Mouse (Mus musculus) lung, postnatal 10 days (tissue): ENCODE data around the gene Pigyl.
A peak's percentile ranks its signal among the peaks of the same experiment; 100 is the strongest.

Experiments
- DNase-seq: peaks from one replicate; pipeline ENCODE4 v3.0.0; 2021

Pigyl gene

GRCm38 (mm10) chr9:22156497-22157245 is at the start of gene Pigyl:
TSS of gene Pigyl (plus strand) at chr9:22156846.
- DNase-seq, result peak; percentile 100

DNA sequence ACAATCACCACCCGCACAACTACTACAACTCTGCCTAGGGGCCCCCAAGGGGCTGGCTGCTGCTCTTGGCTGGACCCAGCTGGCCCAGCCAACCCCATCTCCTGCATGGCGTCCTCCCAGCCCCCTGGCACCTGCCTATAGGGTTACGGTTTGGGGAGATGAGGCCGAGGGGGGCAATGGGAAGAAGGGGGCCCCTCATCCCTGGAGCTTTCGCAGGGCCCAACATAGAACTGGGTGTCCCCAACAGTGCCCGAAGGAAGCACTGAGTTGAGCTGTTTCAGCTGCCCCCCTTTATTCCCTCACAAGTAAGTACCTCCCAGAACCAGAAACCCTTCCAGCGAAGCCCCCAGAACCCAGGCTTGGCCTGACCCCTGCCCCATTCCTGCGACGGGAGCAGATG is 48.5 kb upstream of the Pigyl start:
- no peak for DNase-seq

DNA sequence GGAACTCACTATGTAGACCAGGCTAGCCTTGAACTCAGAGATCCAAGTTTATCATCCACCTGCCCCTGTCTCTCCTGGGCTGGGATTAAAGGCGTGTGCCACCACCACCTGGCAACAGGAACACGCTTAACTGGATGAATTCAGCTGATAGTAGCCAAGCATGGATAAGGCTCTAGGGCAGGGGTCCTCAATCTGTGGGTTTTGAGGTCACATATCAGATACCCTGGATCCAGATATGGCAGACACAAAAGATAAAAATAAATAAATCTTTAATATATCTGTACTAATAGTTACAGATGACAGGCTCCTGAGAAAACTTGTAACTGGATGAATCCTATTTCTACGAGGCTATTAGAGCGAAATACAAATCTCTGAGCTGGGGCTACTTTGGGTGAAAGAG is 41.0 kb upstream of the Pigyl start:
- DNase-seq, result no peak

GRCm38 (mm10) chr9:22116086-22116485 is 40.6 kb upstream of the Pigyl start:
- no peak for DNase-seq

- DNase-seq, result peak; percentile 96
Measured at GRCm38 (mm10) chr9:22116740-22117426, 39.8 kb upstream of the Pigyl start, which contains the start of gene Elof1. TSS of gene Elof1 (minus strand) at chr9:22117172.

DNA sequence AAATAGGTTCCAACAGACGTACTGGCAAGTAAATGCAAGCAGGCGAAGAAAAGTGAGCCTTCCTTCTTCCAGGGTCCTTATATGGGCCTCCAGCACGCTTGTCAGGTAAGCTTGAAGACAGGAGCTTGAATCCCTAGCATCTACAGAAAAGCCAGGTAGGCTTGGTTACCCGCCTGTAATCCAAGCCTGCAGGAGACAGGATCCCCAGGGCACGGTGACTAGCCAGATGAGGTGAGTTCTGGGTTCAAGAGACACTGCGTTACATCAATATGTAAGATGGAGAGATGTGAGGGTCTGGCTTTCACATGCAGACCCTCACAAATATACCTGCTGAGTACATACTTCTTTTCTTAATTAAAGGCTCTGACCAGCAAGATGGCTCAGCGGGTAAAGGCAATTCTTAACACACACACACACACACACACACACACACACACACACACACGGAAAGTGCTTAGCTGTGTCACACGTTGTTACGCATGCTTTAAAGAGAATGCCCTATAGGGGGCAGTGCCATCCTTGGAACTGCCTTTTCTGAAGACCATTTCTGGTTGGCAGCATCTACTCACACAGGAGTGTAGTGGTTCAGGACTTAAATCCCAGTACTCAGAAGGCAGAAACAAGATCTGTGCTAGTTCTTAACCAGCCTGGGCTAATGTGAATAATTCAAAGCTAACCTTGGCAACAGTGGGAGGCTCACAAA is 38.7 kb upstream of the Pigyl start:
- peak; percentile 78 for DNase-seq

GRCm38 (mm10) chr9:22119543-22119942 is 37.1 kb upstream of the Pigyl start:
- DNase-seq, result no peak

- DNase-seq, result no peak
Measured at GRCm38 (mm10) chr9:22121545-22121944, 35.1 kb upstream of the Pigyl start.

GRCm38 (mm10) chr9:22122005-22122404 is 34.6 kb upstream of the Pigyl start:
- DNase-seq, result no peak

DNA sequence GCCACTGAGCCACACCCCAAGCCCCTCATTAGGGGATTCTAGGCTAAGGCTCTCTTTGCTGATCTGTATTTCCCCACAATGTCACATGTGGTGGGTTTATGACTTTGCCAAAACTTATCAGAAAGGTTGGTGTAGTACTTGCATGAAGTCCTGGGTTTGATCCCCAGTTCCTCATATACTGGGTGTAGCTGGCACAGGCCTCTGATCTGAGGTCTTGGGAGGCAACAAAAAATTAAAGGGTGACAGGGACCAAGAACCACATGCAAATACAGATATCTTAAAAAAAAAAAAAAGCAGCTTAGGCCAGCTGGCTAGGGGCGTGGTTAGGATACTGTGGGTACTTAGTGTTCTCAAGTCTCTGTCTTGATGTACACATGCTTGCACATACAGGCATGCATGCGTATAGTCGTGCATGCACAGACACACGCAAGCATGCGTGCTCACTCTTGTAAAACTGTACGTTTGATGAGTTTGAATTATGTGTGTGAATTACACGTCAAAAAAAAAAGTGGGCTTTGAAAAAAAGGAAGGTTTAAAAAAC is 33.5 kb upstream of the Pigyl start:
- DNase-seq, result no peak

GRCm38 (mm10) chr9:22124169-22124568 is 32.5 kb upstream of the Pigyl start:
- DNase-seq, result no peak

GRCm38 (mm10) chr9:22125246-22126027 is 31.2 kb upstream of the Pigyl start:
- DNase-seq, result no peak

- peak; percentile 64 for DNase-seq
Measured at GRCm38 (mm10) chr9:22131226-22131981, 25.2 kb upstream of the Pigyl start.

DNA sequence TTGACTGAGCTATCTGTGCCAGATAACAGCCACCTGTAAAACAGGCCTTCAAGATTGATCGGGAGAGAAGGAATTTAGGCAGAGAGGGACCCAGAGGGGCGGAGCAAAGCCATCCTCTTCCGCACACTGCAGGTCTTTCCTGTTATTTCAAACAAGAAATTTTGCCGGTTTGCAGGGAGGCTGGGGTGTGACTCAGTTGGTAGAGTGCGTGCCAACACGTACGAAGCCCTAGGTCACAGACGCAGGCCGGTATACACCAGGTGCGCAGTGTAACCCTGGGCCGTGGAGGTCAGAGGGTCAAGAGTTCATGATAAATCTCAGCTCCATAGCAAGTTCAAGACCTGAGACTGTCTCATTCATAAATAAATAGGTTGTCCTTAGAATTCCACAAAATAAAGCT is 24.4 kb upstream of the Pigyl start:
- no peak for DNase-seq

DNA sequence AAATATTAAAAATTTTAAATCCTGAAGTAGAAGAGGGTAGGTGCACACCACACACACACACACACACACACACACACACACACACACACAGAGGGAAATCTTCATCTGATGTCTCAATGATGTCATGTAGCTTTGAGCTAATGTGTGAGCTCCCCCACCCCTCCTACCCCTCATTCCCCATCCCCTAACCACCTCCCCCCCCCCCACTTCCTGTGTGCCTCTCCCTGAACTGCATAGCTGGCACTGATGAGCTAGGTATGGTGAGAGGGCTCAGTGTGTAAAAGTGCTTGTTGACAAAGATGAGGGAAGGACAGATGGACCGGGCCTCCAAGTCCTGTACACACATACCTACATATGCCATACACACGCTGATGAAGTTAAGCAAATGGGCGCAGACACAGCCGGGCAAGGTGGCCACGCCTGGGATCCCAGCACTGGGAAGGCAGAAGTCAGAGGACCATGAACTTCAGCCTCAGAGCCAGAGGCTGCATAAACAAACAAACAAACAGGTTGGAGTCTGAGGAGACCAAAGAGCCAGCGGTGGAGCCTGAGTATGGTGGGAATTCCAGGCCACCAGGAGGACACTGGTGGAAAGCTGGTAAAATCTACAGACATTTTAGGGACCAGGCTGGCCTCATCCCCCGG is 22.3 kb upstream of the Pigyl start:
- DNase-seq, result no peak

DNA sequence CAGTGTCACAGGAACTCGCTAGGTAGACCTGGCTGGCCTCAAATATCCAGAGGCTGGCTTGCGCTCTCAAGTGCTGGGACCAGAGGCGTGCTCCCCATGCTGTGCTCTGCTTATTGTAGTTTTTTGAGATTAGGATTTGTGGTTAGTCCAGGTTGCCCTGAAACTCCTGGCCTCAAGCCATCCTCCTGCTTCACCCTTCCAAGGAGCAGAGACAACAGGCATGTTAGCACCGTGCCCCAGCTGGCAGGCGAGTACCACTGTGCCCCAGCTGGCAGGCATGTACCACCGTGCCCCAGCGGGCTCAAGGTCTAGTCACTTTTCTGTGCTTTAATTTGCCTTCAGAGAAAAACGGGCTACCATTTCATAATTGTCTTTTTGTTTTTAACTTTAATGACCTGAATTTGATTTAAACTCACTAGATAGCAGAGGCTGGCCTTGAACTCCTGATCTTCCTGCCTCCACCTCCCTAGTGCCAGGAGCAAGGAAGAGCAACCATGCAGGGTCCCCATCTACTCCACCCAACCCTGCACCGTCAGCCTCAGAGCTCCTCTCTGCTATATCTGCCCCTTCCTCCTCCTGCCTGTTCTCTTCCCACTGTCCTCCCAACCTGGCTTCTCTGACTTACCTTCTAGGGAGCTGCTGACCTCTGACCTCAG is 21.5 kb upstream of the Pigyl start:
- no peak for DNase-seq

- DNase-seq, result no peak
Measured at GRCm38 (mm10) chr9:22135644-22136390, 20.8 kb upstream of the Pigyl start, which contains the start of gene Acp5. TSS of gene Acp5 (minus strand) at chr9:22135711.

DNA sequence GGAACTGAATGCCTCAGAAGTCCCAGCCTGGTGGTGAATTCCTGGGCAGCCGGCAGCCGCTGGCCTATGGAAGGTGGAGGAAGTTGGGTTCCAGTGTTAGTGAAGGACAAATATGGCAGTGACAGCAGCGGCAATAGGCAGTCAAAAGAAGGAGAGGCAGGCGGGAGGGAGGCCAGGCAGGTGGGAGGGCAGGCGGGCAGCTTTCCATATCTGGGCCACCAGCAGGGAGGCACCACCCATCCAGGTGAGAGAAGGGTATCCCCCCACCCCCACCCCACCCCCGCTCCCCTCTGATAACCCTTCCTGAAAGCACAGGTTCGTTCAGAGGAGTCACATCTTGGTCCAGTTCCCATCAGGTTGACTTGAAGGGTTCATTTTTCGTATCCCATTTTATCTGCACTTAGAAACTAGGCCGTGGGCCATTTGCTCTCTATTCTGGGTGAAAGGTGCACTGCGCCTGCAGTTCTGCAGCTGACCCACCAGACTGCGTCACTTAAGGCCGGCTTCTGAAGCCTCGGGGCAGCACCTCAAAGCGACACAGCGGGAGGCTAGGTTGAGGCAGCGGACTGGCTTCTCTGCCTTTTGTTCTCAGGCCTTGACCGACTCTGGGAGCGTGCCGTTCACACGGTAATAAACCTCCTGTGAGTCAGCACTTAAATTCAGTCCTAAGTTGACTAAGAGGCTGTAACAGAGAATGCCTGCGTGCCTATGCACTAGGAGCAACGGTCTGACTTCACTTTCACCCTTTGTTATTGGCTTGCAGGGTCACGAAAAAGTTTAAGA is 19.7 kb upstream of the Pigyl start:
- DNase-seq, result no peak

DNA sequence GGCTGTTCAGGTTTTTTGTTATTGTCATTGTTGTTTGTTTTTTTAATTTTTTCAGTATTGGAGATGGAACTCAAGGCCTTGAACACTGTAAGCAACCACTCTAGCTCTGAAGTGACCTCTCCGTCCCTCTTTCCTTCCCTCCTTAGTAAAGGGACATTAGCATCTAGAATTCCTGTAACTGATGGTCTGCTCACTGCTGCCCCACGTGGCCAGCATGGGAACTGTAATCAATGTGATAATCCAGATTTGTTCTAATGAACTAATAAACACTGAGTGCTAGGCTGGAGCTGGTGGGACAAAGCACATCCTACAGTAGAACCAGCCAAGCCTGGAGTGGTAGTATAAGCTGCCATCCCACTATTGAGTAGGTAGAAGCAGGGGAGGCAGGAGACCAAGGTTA is 18.2 kb upstream of the Pigyl start:
- no peak for DNase-seq
